Mouse (Mus musculus): ENCODE measurements around the gene Hdhd5. TPM values are rescaled to one million over a fixed set of nuclear protein-coding genes. Genes with fewer than 3 reads are reported as not detected.

Hdhd5 gene
- polyA plus RNA-seq, 1 experiment, result 62.4 TPM

DNA sequence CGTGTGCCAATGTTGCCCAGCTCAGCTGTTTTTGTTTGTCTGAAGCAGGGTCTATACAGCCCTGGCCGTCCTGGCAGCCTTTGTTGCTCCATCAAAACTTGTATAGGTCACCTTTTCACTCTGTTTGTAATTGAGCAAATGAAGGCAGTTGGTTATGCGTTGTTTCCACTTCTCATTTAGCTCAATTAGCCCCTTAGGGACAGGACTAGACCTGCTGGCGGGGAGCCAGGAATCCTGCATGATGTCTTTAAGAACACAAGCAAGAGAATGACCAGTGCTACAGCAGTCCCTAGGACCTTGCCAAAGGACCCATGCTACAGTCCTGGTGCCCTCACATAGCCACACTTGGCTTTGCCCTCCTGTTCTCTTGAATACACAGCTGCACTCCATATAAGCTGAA is 25.6 kb downstream of the Hdhd5 start:
- no peak for TF ChIP-seq POLR2A (IDR thresholded peaks at IDR 0.05; ENCODE audit: control insufficient read depth, extremely low read depth, insufficient read depth, low read length, poor library complexity)
- TF ChIP-seq CTCF (IDR thresholded peaks at IDR 0.05; ENCODE audit: borderline replicate concordance, control insufficient read depth, extremely low read depth, insufficient read depth, low read length, poor library complexity), result no peak
- Histone ChIP-seq H3K27me3 (ENCODE audit: control insufficient read depth, insufficient read depth, low read length) (no peaks in the 10 kb centered on the region), H3K4me1 (replicated peaks; ENCODE audit: control insufficient read depth, insufficient read depth, low read length) (no peaks in the 10 kb centered on the region), H3K36me3 (ENCODE audit: control insufficient read depth, insufficient read depth, low read length) (peaks cover 18% of the 10 kb centered on the region), H3K27ac (ENCODE audit: control insufficient read depth, insufficient read depth, low read length) (no peak overlapping the region), H3K4me3 (ENCODE audit: control insufficient read depth, insufficient read depth, low read length) (no peak overlapping the region)
- WGBS, result 95% methylated on average over 4 of the region's 4 CpGs
- DNase-seq, result no peak

DNA sequence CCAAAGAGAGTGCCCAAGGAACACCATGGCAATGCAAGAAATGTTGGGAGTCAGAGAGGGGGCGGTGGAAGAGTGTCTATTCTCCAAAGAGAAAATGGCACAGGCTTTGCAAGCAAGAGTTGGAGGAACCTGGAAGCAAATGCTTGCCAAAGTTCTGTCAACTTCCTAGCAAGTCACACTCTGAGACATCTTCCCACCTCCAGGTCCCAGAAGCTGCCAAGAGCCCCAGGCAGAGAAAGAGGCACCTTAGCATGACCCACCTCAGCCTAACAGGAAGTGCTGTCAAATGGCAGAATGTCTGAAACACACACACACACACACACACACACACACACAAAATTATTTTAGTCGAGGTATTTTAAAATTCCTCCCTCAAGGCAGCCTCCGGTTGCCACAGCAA is 27.1 kb downstream of the Hdhd5 start:
- Histone ChIP-seq H3K27me3 (ENCODE audit: control insufficient read depth, insufficient read depth, low read length) (no peaks in the 10 kb centered on the region), H3K4me1 (replicated peaks; ENCODE audit: control insufficient read depth, insufficient read depth, low read length) (no peaks in the 10 kb centered on the region), H3K27ac (ENCODE audit: control insufficient read depth, insufficient read depth, low read length) (no peak overlapping the region), H3K36me3 (ENCODE audit: control insufficient read depth, insufficient read depth, low read length) (peaks cover 7% of the 10 kb centered on the region), H3K4me3 (ENCODE audit: control insufficient read depth, insufficient read depth, low read length) (no peak overlapping the region)
- 67% methylated on average over 3 of the region's 3 CpGs for WGBS
- no peak for DNase-seq
- TF ChIP-seq CTCF (IDR thresholded peaks at IDR 0.05; ENCODE audit: borderline replicate concordance, control insufficient read depth, extremely low read depth, insufficient read depth, low read length, poor library complexity) (no peak), POLR2A (IDR thresholded peaks at IDR 0.05; ENCODE audit: control insufficient read depth, extremely low read depth, insufficient read depth, low read length, poor library complexity) (no peak)

DNA sequence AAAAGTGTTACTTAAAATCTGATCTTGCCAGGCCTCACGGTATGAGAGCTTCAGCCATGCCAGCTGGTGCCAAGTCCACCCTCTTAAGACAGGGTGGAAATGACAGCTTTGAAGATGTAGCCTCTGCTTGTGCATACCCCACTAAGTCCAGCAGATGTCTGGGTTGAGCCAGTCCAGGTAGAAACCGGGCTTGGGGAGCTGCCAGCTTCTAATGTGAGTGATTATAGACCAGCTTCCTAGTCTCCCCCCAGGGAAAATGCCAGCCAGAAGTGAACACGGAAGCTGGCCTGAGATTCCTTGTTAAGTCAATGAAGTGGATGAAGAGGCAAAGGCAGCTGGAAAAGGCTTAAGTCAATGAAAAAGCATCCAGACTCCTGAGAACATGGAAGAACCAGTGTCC is 34.6 kb downstream of the Hdhd5 start:
- Histone ChIP-seq H3K36me3 (ENCODE audit: control insufficient read depth, insufficient read depth, low read length) (no peaks in the 10 kb centered on the region), H3K27ac (ENCODE audit: control insufficient read depth, insufficient read depth, low read length) (no peak overlapping the region), H3K27me3 (ENCODE audit: control insufficient read depth, insufficient read depth, low read length) (peaks cover 28% of the 10 kb centered on the region), H3K4me1 (replicated peaks; ENCODE audit: control insufficient read depth, insufficient read depth, low read length) (peaks cover 25% of the 10 kb centered on the region), H3K4me3 (ENCODE audit: control insufficient read depth, insufficient read depth, low read length) (no peak overlapping the region)
- TF ChIP-seq POLR2A (IDR thresholded peaks at IDR 0.05; ENCODE audit: control insufficient read depth, extremely low read depth, insufficient read depth, low read length, poor library complexity), result no peak
- no peak for TF ChIP-seq CTCF (IDR thresholded peaks at IDR 0.05; ENCODE audit: borderline replicate concordance, control insufficient read depth, extremely low read depth, insufficient read depth, low read length, poor library complexity)
- WGBS, result 89% methylated on average over 3 of the region's 3 CpGs
- no peak for DNase-seq

DNA sequence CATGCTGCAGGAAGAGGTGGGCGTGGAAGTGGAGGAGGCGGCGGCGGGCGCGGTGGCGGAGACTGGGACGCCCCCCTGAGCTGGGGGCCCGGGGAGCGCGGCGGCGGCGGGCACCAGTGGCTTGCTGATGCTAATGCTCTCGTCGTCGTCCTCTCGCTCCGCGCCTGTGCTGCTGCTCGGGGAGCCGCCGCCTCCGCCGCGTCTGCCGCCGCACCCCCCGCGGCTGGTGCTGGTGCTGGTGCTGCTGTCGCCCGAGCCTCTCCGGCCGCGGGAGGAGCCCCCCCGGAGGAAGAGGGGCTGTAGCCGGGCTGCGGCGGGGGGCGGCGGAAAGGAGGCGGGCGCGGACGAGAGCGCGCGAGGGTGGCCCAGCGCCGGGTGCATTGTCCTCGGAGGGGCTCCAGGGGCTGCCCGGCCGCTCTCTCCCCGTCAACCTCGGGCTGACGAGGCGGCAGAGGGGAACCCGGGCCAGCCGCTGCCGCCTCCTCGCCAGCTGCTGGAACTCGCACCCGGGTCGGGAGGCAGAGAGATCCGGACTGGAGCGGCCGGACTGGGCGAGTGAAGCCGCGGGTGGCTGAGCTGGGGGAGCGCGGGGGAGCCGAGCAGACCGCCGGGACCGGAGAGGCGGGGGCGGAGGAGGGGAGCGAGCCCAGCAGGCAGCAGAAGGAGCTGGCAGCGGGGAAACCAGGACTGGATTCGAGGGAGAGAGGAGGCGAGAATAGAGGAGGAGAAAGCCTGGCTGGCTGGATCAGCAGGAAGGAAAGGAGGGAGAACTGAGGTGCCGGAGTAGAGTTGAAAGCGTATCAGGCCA is 37.5 kb downstream of the Hdhd5 start, which contains the start of gene Tmem121b:
TSS of gene Tmem121b (minus strand) at position 434 of the 808 bp plus-strand sequence.
- TF ChIP-seq POLR2A (IDR thresholded peaks at IDR 0.05; ENCODE audit: control insufficient read depth, extremely low read depth, insufficient read depth, low read length, poor library complexity), result no peak
- 0 out of 2 replicates have a peak, but pooled peaks have one; percentile 34 for TF ChIP-seq CTCF (IDR thresholded peaks at IDR 0.05; ENCODE audit: borderline replicate concordance, control insufficient read depth, extremely low read depth, insufficient read depth, low read length, poor library complexity)
- Histone ChIP-seq H3K36me3 (ENCODE audit: control insufficient read depth, insufficient read depth, low read length) (no peaks in the 10 kb centered on the region), H3K27me3 (ENCODE audit: control insufficient read depth, insufficient read depth, low read length) (peaks cover 28% of the 10 kb centered on the region), H3K4me3 (ENCODE audit: control insufficient read depth, insufficient read depth, low read length) (peak within 1 kb of the TSS; percentile 40), H3K4me1 (replicated peaks; ENCODE audit: control insufficient read depth, insufficient read depth, low read length) (peaks cover 38% of the 10 kb centered on the region), H3K27ac (ENCODE audit: control insufficient read depth, insufficient read depth, low read length) (no peak within 1 kb of the TSS)
- DNase-seq, result no peak
- WGBS, result 3% methylated on average over 72 of the region's 84 CpGs

DNA sequence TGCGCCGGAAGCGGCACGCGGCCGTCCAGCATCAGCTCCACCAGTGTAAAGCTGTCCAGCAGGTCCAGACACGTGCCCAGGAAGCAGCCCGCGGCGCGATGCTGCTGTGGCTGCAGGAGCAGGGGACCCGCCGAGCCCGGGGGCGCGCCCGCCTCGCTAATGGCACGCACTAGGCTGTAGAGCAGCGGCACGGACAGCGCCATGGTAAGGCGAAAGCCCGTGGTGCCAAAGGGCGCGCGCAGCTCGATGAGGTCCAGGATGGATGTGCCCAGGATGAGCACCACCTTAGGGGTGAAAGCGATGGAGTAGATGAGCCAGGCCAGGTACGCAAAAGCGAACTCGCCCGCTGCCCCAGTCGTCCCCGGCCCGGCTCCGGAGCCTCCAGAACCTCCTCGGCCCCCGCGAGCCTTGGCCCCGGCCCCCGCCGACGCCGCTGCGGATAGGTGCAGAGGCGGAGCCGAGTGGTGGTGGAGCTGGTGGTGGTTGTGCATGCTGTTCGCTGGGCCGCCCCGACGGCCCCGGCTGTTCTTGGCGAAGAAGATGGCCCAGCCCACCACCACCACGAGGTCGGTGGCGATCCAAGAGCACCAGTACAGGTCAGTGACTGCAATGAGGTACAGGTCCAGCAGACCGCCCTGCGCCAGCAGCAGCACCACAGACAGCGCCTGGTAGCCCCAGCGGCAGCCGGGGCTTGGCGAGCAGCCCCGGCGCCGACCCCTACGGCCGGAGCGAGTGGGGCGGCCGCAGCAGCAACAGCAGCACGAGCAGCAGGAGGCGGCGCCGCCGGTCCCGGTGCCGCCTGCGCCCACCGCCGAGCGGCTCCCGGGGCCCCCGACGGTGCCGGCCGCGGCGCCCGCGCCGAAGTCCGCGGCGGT is 38.4 kb downstream of the Hdhd5 start:
- no peak for DNase-seq
- no peaks in the 10 kb centered on the region for H3K36me3 ChIP-seq (ENCODE audit: control insufficient read depth, insufficient read depth, low read length)
- peak overlapping the region; percentile 40 for H3K4me3 ChIP-seq (ENCODE audit: control insufficient read depth, insufficient read depth, low read length)
- WGBS, result 2% methylated on average over 93 of the region's 95 CpGs
- H3K27ac ChIP-seq (ENCODE audit: control insufficient read depth, insufficient read depth, low read length), result no peak overlapping the region
- TF ChIP-seq POLR2A (IDR thresholded peaks at IDR 0.05; ENCODE audit: control insufficient read depth, extremely low read depth, insufficient read depth, low read length, poor library complexity) (no peak), CTCF (IDR thresholded peaks at IDR 0.05; ENCODE audit: borderline replicate concordance, control insufficient read depth, extremely low read depth, insufficient read depth, low read length, poor library complexity) (no peak)
- peaks cover 41% of the 10 kb centered on the region for H3K4me1 ChIP-seq (replicated peaks; ENCODE audit: control insufficient read depth, insufficient read depth, low read length)
- peaks cover 28% of the 10 kb centered on the region for H3K27me3 ChIP-seq (ENCODE audit: control insufficient read depth, insufficient read depth, low read length)

DNA sequence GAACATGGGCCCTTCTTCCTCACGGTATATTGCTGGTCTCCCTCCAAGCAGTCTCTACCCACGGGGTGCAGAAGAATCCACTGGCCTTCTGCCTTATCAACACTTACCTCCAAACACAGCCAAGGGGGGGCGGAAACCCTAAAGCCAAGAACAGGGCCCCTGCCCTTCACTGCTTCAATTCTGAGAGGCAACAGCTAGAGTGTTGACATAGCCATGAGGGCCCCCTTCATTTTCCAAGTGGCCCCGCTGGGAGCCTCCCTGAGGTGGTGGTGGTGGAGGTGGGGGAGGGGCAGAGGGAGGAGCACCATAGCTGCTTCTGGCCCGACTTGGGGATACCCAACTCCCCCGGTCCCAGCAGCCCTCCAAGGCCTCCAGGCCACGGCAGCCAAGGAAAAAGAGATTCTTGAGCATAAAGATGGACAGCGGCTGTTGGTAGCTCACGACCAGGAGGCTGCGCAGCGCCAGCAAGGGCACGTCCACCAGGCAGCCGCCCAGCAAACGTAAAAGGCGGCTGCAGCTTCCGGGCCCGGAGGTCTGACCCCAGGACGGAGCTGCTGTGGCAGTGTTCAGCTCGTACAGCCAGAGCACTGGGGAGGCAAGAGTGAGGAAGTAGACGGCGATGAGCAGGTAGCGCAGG is 39.1 kb downstream of the Hdhd5 start:
- Histone ChIP-seq H3K4me3 (ENCODE audit: control insufficient read depth, insufficient read depth, low read length) (peak overlapping the region; percentile 40), H3K27me3 (ENCODE audit: control insufficient read depth, insufficient read depth, low read length) (peaks cover 28% of the 10 kb centered on the region)

More for the DNA sequence above, 39.1 kb downstream of the Hdhd5 start:
- DNase-seq, result no peak
- Histone ChIP-seq H3K4me1 (replicated peaks; ENCODE audit: control insufficient read depth, insufficient read depth, low read length) (peaks cover 46% of the 10 kb centered on the region), H3K27ac (ENCODE audit: control insufficient read depth, insufficient read depth, low read length) (no peak overlapping the region), H3K36me3 (ENCODE audit: control insufficient read depth, insufficient read depth, low read length) (no peaks in the 10 kb centered on the region)
- TF ChIP-seq POLR2A (IDR thresholded peaks at IDR 0.05; ENCODE audit: control insufficient read depth, extremely low read depth, insufficient read depth, low read length, poor library complexity) (no peak), CTCF (IDR thresholded peaks at IDR 0.05; ENCODE audit: borderline replicate concordance, control insufficient read depth, extremely low read depth, insufficient read depth, low read length, poor library complexity) (no peak)
- 36% methylated on average over 22 of the region's 22 CpGs for WGBS
